Mouse (Mus musculus): ENCODE data around the gene Uhrf1bp1l.

Uhrf1bp1l gene

DNA sequence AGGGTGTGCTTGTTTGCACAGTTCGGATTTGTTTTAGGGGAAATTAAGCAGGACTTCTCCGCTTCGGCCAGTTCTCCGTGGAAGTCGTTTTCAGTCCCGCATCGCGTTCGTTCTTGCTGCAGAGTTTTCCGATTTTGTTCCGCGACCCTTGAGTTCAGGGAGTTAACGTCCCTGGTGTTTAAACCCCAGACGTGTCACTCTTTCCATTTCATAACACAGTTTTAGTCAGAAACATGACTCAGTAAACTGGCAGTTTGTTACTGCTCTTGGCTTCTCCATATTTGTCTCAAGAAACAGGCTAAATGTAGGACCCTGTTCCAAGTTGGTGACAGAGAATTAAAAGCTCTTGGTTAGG, 852 bp downstream of the Uhrf1bp1l start:
- DNase-seq (ENCODE audit: low spot score in 2 of 2) = no peak

DNA sequence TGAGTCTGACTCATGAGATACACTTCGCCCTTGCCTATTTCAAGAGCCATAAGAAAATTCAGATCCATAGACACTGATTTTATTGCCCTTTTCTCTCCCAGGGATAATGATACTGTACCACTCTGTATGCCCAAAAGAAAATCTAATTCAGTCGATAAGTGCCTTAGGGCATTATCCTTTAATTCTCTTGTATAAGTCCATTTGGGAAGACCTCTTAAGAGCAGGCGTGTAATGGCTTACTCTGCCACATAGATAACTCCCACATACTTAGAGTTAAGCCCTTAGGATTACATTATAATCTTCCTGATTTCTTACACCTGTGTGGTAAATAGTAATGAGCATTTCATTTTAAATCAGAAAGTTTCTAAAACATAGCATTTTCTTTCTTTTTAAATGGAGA, 1.8 kb downstream of the Uhrf1bp1l start:
- no peak for DNase-seq (ENCODE audit: low spot score in 2 of 2)

DNA sequence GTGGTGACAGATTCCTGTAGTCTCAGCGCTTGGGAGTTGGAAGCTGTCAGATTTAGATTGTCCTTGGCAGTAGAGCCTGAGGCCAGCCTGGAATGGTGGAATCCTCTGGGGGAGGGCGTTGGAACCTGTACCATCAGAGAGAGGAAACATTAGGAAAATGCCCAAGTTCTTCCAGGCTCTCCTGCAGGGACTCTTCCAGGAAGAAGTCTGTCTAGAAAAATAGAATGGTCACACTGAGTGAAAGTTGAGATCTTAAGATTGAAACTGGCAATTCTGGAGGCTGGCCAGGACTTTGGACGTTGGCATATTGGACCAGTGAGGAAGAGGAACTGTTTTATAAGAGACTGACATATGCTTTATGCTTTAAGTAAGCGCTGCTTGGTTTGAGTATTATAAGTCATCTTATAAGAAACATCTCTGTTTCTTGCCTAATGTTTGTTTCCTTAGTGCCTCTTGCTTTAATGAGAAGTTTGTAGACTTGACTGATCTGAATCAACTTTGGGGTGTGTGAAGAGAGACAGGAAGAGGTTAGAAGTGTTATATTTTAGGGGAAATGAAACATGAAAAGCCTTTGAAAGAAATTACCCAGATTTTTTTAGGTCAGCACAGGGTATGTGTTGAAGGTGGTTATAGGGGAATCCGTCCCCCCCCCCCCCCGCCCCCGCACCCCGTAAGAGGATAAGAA, 2.6 kb downstream of the Uhrf1bp1l start:
- DNase-seq (ENCODE audit: low spot score in 2 of 2) = no peak

DNA sequence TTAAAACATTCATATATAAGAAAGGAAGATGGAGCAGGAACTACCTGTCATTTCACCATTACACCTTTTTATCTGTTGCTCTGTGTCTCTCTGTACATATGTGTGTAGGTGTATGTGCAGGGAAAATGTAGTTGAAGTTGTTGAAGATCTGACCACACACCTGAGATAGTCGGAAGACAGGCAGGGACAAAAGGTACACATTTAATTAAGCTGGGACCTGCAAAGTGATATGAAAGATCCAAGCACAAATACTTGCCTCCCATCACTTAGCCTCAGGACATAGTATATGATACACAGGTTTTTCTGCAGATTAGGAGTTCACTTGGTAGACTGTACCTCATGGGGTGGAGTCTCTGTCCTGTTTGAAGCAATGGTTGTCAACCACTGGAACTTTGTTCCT, 3.1 kb downstream of the Uhrf1bp1l start:
- DNase-seq (ENCODE audit: low spot score in 2 of 2) = no peak

DNA sequence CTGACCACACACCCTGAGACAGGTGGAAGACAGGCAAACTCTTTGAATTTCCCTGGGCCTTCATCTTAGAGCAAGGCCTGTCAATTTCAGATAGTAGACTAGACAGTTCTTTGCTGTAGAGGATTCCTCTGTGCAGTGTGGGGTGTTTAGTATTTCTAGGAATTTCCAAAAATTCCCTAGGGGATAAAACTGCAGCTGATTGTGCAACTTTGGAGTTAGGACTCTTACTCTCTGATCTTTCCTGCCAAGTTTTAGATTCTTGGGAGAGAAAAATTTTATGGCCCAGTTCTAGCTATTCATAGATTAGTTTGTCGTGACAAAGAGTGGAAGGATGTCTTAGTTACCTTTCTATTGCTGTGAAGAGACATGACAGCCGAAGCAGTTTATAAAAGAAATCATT, 3.8 kb downstream of the Uhrf1bp1l start:
- no peak for DNase-seq (ENCODE audit: low spot score in 2 of 2)

DNA sequence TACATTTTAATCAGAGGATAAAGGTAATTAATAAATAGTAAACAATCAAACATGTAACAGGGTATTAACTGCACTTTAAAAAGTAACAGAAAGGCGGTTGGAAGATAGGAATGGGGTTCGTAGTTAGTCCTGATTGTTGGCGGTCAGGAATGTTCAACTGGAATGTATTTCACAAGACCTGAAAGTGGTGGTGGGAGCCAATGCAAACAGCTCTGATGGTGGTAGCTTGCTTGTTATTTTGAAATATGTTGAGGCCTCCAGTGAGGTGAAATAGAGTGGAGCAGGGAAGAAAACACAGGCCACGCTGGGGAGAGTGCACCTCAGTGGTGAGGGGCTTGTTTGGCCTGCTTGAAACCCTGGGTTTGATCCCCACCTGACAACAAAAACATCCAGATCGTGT, 6.3 kb downstream of the Uhrf1bp1l start:
- DNase-seq (ENCODE audit: low spot score in 2 of 2) = no peak

DNA sequence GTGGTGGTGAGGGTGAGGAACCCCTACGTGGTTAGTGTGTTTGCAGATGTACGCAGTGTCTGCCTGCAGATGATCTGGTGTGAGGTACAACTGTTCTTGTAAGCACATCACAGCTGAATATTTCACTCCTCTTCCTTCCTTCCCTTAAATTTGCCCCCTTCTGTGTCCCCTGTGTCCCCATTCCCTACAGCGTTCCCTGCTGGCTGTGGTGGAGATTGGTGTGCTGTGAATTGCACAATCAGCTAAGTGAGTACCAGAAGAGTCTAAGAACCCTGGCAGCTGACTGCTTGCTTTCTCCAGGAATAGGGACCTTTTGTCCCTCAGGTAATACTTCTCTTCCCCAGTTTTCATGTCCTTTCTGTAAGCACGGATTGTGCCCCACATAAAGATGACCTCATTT, 10.4 kb downstream of the Uhrf1bp1l start:
- no peak for DNase-seq (ENCODE audit: low spot score in 2 of 2)

DNA sequence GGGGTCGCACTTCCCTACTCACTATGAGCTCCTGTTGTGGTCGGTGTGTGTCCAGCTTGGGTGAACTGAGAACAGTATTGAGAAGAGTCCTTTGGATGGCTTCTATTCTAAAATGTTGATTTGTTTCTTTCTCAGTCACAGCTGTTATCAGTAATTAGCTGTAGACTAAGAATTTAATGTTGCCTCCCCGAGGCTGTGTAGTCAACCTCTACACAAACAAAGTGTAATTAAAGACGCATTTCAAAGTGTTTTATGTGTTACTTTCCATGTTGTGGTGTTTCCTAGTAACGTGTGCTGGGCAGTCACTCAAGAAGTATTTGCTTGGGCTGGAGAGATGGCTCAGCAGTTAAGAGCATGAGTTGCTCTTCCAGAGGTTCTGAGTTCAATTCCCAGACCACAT, 16.0 kb downstream of the Uhrf1bp1l start:
- no peak for DNase-seq (ENCODE audit: low spot score in 2 of 2)

DNA sequence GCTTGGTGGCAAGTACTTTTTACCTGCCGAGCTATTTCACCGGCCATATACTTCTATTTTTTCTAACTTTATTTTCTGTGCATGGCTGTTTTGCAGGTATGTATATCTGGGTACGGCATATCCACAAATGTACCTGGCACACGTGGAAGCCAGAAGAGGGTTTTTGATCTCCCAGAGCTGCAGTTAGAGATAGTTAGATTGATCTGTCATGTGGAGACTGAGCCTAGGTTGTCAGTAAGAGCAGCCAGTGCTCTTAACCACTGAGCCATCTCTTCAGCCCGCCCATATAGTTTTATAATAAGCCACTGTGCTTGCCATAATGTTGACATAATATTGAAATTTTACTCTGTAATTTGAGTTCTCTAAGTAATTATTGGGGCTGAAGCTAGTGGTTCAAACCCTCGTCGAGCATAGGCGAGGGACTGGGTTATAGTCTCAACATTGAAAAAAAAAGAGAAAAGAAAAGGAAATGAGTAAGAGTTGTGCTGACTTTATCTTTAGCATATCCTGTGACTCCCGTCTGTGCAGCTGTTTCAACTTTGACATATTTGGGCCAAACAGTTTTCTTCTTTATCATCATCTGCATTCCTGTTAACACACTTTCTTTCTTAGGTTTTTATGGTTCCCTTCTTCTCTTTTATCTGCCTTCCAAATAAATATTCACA, 19.8 kb downstream of the Uhrf1bp1l start:
- no peak for DNase-seq (ENCODE audit: low spot score in 2 of 2)

DNA sequence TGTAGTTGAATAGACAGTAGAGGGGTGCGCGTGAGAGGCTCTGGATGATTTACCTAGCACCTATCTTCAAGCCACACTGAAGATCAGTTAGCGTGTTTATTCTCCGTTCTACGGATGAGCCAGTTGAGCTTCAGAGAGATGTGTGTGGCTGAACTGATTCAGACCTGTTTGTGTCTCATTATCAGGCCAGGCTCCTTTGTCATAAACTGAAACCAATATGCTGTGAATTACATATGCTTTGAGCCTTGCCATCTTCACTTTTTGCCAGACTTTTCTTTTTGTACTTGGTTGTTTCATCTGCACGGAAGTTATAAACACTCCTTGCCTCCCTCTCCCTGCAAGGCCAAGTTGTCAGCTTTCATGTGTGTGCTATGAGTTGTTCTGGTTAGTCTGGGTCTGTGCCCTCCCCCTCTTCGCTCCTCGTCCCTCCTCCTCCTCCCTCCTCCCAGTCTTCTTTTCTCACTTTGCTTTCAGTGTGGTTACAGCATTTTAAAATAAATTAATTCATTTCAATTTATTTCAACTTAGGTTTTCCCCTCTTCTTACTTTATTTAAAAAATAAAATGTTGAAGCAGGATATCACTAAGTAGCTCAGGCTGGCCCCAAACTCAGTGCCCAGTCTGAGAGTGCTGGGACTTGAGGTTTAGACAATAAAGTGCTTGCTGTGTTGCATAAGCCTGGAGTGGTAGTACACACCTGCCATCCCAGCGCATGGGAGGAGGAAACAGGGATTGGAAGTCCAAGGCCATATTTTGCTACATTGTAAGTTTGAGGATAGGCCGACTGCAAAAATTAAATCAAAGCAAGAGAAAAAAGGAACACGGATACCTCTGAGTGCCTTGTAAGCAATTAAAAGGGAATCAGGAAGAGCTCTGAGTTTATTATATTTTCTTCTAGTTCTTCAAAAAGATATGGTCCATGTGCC, 21.3 kb downstream of the Uhrf1bp1l start:
- DNase-seq (ENCODE audit: low spot score in 2 of 2) = no peak

DNA sequence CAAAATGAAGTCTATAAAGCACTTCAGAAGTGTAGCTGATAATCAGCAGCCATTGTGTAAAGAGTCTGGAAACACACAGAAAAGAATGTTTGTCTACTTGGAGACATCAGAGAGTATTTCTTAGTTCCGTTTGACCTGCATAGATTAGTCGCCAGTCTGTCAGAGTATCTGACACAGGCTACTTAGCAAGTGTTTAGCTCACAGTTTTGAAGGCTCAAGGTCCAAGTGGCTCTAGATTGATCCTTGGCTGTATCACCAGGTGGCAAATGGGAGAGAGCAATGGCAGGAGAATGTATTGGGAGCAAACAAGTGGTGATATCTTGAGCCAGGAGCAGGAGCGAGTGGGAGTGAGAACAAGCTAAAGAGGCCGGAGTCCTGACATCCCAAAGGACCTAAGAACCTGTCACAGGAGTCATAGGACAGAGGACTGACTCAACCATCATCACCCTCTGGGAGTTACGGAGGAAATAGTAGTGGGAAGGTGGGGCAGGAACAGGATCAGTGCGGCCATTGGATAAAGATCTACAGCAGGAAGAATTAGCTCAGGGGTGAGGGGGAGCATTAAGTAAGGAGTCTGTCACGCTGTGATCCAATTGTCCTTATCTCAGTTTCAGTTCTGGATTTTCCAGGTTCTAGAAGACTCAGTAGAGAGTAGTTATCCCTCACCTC, 23.7 kb downstream of the Uhrf1bp1l start:
- no peak for DNase-seq (ENCODE audit: low spot score in 2 of 2)

DNA sequence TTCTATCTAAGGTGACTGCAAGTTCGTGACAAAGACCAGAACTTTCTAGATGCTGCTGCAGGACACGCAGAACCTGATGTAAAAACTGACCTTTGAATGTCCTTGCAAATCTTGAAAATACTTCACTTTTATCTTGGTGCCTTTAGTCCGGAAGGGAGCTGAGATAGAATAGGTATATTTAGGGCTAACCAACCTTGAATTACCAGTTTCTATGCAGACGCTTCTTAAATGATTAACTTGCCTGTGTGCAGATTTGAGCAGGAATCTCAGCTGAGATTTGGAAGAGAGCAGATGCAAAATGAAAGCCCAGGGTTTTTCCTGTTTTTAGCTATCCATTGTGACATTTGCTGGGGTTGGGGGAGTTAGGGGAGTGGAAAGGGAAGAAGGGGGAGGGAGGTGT, 24.3 kb downstream of the Uhrf1bp1l start:
- no peak for DNase-seq (ENCODE audit: low spot score in 2 of 2)

DNA sequence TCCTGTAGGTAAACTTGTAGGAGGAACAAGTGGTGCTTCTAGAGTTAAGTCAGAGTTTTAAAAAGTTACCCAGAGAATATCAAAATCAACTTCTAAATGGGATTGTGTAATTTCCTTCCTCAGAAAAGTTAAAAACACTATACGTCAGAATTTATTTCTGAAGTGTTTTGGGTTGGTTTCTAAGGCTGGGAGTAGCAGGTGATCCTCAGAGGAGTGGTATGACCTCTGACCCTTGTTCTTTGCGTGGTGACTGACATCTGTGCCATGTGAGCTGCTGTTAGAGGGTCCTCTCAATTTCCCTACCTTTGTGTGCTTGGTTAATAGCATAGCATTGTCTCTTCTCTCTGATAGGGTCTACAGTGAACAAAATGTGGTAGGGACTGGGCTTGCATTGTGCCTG, 27.1 kb downstream of the Uhrf1bp1l start:
- DNase-seq (ENCODE audit: low spot score in 2 of 2) = no peak

DNA sequence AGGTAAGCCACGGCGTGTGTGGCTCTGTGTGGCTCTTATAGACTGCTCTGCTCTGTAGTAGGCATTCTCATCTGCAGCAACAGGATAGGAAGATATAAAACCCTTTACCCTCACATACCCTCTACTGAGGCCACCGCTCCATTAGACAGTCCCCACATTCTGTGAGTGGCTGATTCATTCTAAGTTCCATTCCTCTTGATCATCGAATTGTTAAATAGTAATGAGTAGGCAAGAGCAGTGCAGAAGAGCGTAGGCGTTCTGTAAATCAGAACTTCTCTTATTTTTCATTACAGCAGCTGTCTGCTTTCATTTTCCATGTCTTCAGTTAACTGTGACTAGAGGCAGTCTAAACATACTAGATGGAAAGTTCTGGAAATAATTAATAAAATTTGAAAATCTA, 31.2 kb downstream of the Uhrf1bp1l start:
- DNase-seq (ENCODE audit: low spot score in 2 of 2) = no peak

DNA sequence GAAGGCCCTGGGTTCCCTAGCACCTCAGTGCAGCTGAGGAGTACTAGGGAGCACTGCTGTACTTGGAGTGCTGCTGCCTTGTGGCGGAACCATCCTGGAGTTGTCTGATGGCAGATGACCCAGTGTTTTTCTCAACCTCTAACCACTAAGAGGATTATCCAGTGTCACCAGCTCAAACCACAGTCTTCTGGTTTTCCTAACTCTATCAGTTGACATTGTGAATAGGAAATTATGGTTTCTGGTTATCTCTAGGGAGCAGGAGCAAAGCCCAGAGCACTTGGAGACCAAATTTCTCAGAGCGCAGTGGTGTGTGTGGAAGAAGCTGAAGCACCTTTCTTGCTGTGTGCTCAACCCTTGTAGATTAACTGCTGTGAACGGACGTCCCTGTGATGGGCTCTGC, 47.1 kb downstream of the Uhrf1bp1l start:
- no peak for DNase-seq (ENCODE audit: low spot score in 2 of 2)

DNA sequence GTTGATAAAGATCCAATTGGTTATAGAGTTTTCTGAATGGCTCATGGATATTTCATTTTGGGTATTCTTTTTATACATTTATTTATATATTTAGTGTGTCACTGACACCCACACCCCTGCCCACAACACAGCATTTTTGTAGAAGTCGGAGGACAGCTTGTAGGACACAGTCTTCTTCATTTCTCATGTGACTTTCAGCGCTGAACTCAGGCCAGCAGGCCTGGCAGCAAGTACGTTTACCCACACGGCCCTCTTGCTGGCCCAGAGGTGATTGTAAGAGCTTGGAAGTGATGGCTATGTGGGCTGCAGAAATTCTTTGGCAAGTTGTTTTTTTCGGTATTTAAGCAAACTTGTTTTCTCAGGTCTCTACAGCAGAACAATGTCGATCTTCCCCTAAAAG, 49.3 kb downstream of the Uhrf1bp1l start:
- peak; percentile 20 to 27 for DNase-seq (ENCODE audit: low spot score in 2 of 2)

DNA sequence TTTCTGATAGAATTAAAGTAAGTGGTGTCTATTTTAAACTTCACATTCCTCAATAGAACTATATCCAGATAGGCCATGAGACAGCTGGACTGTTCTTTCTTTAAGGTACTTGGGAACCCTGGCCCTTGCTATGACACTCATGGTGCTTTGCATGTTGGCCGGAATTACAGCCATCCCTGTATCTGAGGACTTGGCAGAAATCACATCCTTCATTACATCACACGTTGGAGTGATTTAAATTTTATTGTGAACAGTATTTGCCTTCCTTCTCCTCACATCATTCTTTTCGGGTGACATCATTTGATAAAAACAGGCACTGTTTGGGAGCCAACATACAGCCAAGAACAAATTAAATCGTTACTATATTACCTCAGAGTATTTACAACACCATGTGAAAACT, 74.4 kb downstream of the Uhrf1bp1l start:
- DNase-seq (ENCODE audit: low spot score in 2 of 2) = no peak

DNA sequence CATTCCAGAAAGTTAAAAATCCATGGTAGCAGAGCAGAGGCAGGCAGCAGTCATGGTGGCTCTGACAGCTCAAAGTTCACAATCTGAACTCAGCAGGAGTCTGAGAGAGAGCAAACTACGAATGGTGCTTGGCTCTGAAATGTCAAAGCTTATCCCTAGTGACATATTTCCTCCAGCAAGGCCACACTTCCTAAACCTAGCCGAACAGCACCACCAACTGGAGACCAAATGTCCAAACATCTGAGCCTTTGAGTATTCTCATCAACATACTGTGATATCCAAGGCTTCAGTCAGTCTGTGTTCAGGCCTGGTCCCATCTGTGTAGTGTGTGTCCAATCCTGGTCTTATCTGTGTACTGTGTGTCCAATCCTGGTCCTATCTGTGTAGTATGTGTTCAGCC, 79.1 kb downstream of the Uhrf1bp1l start:
- DNase-seq (ENCODE audit: low spot score in 2 of 2) = no peak

DNA sequence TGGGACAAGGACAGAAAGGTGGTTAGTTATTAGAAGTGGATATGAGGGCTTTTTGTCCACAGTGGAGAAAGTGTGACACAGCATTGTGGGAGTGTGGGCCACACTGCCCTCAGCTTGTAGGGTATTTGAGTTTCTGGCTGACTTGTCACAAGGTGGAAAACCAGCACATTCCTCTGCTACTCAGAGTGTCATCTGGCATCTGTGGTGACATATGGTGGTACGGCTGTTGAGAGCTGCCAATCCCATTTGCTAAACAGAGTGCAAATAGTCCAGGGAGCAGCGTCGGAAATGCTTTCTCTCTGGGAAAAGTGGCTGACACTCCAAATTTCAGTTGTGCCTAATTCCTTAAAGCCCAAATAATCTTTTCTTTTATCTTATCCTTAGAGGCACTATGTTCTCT, 82.1 kb downstream of the Uhrf1bp1l start:
- peak; percentile 26 to 34 for DNase-seq (ENCODE audit: low spot score in 2 of 2)

DNA sequence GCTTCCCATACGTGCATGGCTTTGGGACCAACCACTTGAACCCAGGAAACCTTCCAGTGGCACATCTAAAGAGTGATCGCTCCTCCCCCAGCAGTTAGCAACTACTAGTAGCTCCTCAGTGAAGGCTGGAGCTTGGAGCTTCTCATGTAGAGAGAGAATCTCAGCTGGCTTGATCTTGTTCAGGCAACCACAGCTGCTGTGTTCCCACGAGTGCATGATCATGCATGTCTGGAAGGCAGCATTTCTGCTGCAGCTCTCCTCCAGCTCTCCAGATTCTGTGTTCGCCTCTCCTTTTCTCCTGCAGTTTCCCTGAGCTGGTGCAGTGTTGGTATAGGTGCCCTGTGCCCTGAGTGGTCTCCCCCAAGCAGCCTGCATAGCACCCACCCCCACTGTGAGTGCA, 87.5 kb downstream of the Uhrf1bp1l start:
- no peak for DNase-seq (ENCODE audit: low spot score in 2 of 2)

DNA sequence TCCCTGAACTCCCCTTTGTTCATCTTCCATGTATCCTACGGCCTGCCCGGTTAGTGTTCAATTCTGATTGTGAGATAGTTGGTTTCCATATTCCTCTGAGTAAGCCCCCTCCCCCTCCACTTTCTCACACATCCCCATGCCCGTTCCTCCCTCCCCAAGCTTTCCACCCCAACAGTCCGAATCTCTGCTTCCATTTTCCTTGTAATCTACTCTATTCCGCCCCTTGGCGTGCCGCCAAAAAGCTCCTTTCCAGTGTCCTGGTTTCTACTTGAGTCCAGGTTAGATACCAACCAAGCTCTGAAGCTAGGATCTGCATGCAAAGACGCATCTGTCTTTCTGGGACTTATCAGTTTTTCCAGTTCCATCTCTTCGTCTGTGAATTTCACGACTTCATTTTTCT, 88.4 kb downstream of the Uhrf1bp1l start:
- DNase-seq (ENCODE audit: low spot score in 2 of 2) = no peak

DNA sequence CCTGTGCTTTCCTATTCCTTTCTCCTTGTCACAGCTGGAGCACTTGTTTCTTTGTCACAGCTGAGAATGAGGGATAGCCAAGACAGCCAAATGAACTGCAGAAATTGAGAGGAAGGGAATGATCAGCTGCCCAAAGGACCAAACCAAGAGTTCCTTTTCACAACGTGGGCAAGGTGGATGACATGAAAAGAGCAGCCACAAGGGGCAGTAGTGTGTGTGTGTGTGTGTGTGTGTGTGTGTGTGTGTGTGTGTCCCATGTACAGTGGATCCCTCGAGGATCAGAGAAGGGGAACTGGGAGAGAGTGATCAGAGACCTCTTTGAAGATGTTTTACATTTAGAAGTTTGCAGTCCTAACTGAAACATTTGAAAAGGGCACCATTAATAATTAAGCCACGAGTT, 92.7 kb downstream of the Uhrf1bp1l start:
- no peak for DNase-seq (ENCODE audit: low spot score in 2 of 2)

Data from right cerebral cortex, adult 2 months (tissue).